Mouse (Mus musculus) E14TG2a.4 (cell line): ENCODE data around the gene BC067074.
"Not testable (repeated sequence)": the region's sequence is repeated elsewhere in the genome, so short reads cannot be mapped to it uniquely, and the experiment has no call there.

ENCODE experiments used
- H3K27me3 ChIP-seq: 2 replicates; pipeline ENCODE4 v1.6.1; 2014; ENCODE audit warnings: low read length, control low read depth; ENCODE audit not compliant: insufficient read depth
- H3K36me3 ChIP-seq: 2 replicates; pipeline ENCODE4 v1.6.1; 2014; ENCODE audit warnings: low read length, control low read depth; ENCODE audit not compliant: insufficient read depth
- H3K4me1 ChIP-seq: replicated peaks from 2 replicates; pipeline ENCODE4 v1.6.1; 2014; ENCODE audit warnings: low read depth, low read length, control low read depth
- H3K4me3 ChIP-seq: replicated peaks from 2 replicates; pipeline ENCODE4 v1.5.1; 2014; ENCODE audit warnings: mild to moderate bottlenecking, low read length
- H3K9me3 ChIP-seq: 2 replicates; pipeline ENCODE4 v1.6.1; 2014; ENCODE audit warnings: low read length, control low read depth
- CTCF ChIP-seq: conservative IDR thresholded peaks from 2 replicates; pipeline ENCODE4 v1.5.1; 2014; ENCODE audit warnings: low read length
- NANOG ChIP-seq: IDR thresholded peaks from 2 replicates; pipeline ENCODE4 v1.6.1; 2014; ENCODE audit warnings: borderline replicate concordance, low read length, mixed read lengths
- POU5F1 ChIP-seq: IDR thresholded peaks from 2 replicates; pipeline ENCODE4 v1.6.1; 2014; ENCODE audit warnings: low read length, borderline replicate concordance

BC067074 gene

GRCm38 (mm10) chr13:113378980-113379410 lies 86.0 kb downstream of the BC067074 start:
- Histone ChIP-seq H3K36me3 (no peaks in the 10 kb centered on the region), H3K4me1 (no peaks in the 10 kb centered on the region; the same call in 1 of the 2 replicates), H3K4me3 (no peak overlapping the region), H3K9me3 (no peaks in the 10 kb centered on the region), H3K27me3 (peaks cover 8% of the 10 kb centered on the region)
- TF ChIP-seq POU5F1 = no peak
- TF ChIP-seq CTCF = no peak
- no peak for TF ChIP-seq NANOG

GRCm38 (mm10) chr13:113379766-113380309 lies 86.9 kb downstream of the BC067074 start:
- no peak overlapping the region for H3K4me3 ChIP-seq
- H3K9me3 ChIP-seq = no peaks in the 10 kb centered on the region
- H3K36me3 ChIP-seq = no peaks in the 10 kb centered on the region
- TF ChIP-seq POU5F1 = no peak
- TF ChIP-seq CTCF = no peak
- TF ChIP-seq NANOG = no peak
- H3K27me3 ChIP-seq = peaks cover 8% of the 10 kb centered on the region; the same call in 1 of the 2 replicates
- H3K4me1 ChIP-seq = no peaks in the 10 kb centered on the region; the same call in 1 of the 2 replicates

- TF ChIP-seq POU5F1 (no peak), NANOG (no peak), CTCF (no peak)
- Histone ChIP-seq H3K36me3 (no peaks in the 10 kb centered on the region), H3K9me3 (no peaks in the 10 kb centered on the region), H3K4me3 (no peak overlapping the region), H3K4me1 (no peaks in the 10 kb centered on the region; the same call in 1 of the 2 replicates), H3K27me3 (peaks cover 8% of the 10 kb centered on the region; the same call in 1 of the 2 replicates)
Observed at GRCm38 (mm10) chr13:113381710-113382109, 88.8 kb downstream of the BC067074 start.

GRCm38 (mm10) chr13:113382201-113382600 lies 89.2 kb downstream of the BC067074 start:
- H3K27me3 ChIP-seq = peaks cover 8% of the 10 kb centered on the region; the same call in 1 of the 2 replicates
- no peak overlapping the region for H3K4me3 ChIP-seq
- H3K4me1 ChIP-seq = no peaks in the 10 kb centered on the region; the same call in 1 of the 2 replicates
- no peak for TF ChIP-seq CTCF
- no peak for TF ChIP-seq NANOG
- TF ChIP-seq POU5F1 = no peak
- H3K9me3 ChIP-seq = no peaks in the 10 kb centered on the region
- no peaks in the 10 kb centered on the region for H3K36me3 ChIP-seq

- H3K36me3 ChIP-seq, H3K4me3 ChIP-seq, H3K9me3 ChIP-seq, H3K27me3 ChIP-seq, H3K4me1 ChIP-seq: not testable (repeated sequence)
Observed at GRCm38 (mm10) chr13:113382770-113383169, 89.8 kb downstream of the BC067074 start.

- Histone ChIP-seq H3K36me3 (no peaks in the 10 kb centered on the region), H3K4me3 (no peak overlapping the region), H3K27me3 (peaks cover 7% of the 10 kb centered on the region; the same call in 1 of the 2 replicates), H3K9me3 (no peaks in the 10 kb centered on the region), H3K4me1 (0 out of 2 replicates have a peak, but pooled peaks cover 6% of the 10 kb centered on the region)
- no peak for TF ChIP-seq POU5F1
- TF ChIP-seq CTCF = no peak
- TF ChIP-seq NANOG = no peak
Observed at GRCm38 (mm10) chr13:113393386-113393785, 100.4 kb downstream of the BC067074 start.

- Histone ChIP-seq H3K36me3 (no peaks in the 10 kb centered on the region), H3K9me3 (no peaks in the 10 kb centered on the region), H3K27me3 (peaks cover 7% of the 10 kb centered on the region; the same call in 1 of the 2 replicates), H3K4me3 (no peak overlapping the region), H3K4me1 (0 out of 2 replicates have a peak, but pooled peaks cover 6% of the 10 kb centered on the region)
- TF ChIP-seq NANOG (no peak), CTCF (no peak), POU5F1 (no peak)
Observed at GRCm38 (mm10) chr13:113394591-113394990, 101.6 kb downstream of the BC067074 start.

- TF ChIP-seq NANOG = no peak
- no peak for TF ChIP-seq POU5F1
Observed at GRCm38 (mm10) chr13:113397006-113397520, 104.1 kb downstream of the BC067074 start.

More at GRCm38 (mm10) chr13:113397006-113397520, 104.1 kb downstream of the BC067074 start:
- H3K4me1 ChIP-seq = 0 out of 2 replicates have a peak, but pooled peaks cover 6% of the 10 kb centered on the region
- no peaks in the 10 kb centered on the region for H3K36me3 ChIP-seq
- no peak overlapping the region for H3K4me3 ChIP-seq
- H3K27me3 ChIP-seq = peaks cover 9% of the 10 kb centered on the region; the same call in 1 of the 2 replicates
- no peaks in the 10 kb centered on the region for H3K9me3 ChIP-seq
